Mouse (Mus musculus): ENCODE measurements around the gene Atxn7l1. TPM values are rescaled to one million over a fixed set of nuclear protein-coding genes. Genes with fewer than 3 reads are reported as not detected.

The Atxn7l1 gene
- polyA plus RNA-seq, 1 experiment from 2014 or later, result 15.4 TPM

DNA sequence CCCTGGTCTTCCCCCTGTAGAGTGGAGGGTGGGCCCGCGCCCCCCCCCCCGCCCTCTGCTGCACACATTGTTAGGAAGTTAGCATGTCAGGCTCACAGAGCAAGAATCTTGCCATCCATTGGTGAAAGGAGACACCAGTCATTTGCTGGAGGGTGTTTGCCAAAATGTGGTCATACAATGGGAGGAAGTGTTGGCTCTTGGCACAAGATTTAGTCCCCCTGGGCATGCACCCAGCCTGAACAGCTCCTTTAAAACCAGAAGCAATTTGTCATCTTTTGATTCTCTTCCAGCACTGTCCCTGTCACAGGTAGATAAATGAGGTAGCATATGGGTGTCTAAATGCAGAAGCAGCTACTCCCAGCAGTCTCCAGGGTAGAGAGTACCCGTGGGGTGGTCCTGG is 98.0 kb downstream of the Atxn7l1 start:
- Histone ChIP-seq H3K27me3 (no peaks in the 10 kb centered on the region), H3K4me2 (replicated peaks) (no peak overlapping the region), H3K36me3 (no peaks in the 10 kb centered on the region), H3K9ac (replicated peaks) (no peak overlapping the region), H3K9me3 (no peaks in the 10 kb centered on the region), H3K27ac (replicated peaks) (0 out of 2 replicates have a peak overlapping the region, but pooled peaks have one; percentile 10), H3K4me1 (peaks cover 40% of the 10 kb centered on the region), H3K4me3 (no peak overlapping the region)
- ATAC-seq (replicated peaks), result no peak; the same call in 1 of the 2 replicates
- WGBS, result 71% methylated on average over 3 of the region's 4 CpGs

- no peaks in the 10 kb centered on the region for H3K27me3 ChIP-seq
- no peaks in the 10 kb centered on the region for H3K36me3 ChIP-seq
- no peak for ATAC-seq (replicated peaks)
- H3K27ac ChIP-seq (replicated peaks), result no peak overlapping the region
- no peak overlapping the region for H3K4me3 ChIP-seq
- no peak overlapping the region for H3K9ac ChIP-seq (replicated peaks)
- peaks cover 46% of the 10 kb centered on the region for H3K4me1 ChIP-seq
- no peaks in the 10 kb centered on the region for H3K9me3 ChIP-seq
- H3K4me2 ChIP-seq (replicated peaks), result no peak overlapping the region
- 66% methylated on average over 8 of the region's 8 CpGs for WGBS
These were observed 99.4 kb downstream of the Atxn7l1 start for GRCm38 (mm10) chr12:33246878-33247277.

DNA sequence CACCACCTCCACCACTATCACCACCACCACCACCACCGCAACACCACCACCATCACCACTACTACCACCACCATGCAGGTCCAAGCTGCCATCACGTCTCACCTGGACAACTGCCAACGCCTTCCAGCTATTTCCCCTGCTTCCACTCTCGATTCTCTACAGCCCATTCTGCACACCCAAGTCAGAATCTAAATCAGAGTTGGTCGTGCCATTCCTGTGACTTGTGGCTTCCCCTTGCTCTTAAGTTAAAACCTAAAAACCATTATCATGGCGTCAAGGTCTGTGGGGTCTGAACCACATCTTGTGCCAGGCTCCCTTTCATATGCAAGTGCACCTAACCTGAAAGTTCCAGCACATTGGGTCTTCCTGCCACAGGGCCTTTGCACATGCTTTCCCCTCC is 102.7 kb downstream of the Atxn7l1 start:
- no peak overlapping the region for H3K4me3 ChIP-seq
- no peak overlapping the region for H3K27ac ChIP-seq (replicated peaks)
- peaks cover 33% of the 10 kb centered on the region for H3K4me1 ChIP-seq
- H3K4me2 ChIP-seq (replicated peaks), result no peak overlapping the region
- no peaks in the 10 kb centered on the region for H3K27me3 ChIP-seq
- H3K9me3 ChIP-seq, result no peaks in the 10 kb centered on the region
- H3K9ac ChIP-seq (replicated peaks), result no peak overlapping the region
- 96% methylated on average over 6 of the region's 6 CpGs for WGBS
- H3K36me3 ChIP-seq, result no peaks in the 10 kb centered on the region
- no peak for ATAC-seq (replicated peaks)

DNA sequence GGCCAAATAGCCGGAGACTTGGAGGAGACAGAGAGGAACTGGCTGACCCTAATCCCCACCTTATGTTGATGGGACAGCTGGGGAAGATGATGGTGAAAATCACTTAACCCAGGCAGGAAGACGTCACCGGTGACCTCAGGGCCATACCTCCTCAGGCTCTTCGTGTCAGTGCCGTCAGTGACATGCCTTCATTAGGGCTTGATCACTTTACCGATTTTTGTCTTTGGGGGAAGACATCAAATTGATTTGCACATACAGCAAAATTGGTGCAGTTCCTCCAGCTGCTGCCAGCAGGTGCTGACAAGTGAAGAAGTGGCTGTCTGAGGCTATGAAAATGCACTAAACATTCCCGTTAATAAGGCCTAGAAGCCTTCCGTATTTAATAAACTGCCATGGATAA is 103.9 kb downstream of the Atxn7l1 start:
- Histone ChIP-seq H3K4me2 (replicated peaks) (no peak overlapping the region), H3K36me3 (no peaks in the 10 kb centered on the region), H3K27me3 (no peaks in the 10 kb centered on the region), H3K9me3 (no peaks in the 10 kb centered on the region), H3K9ac (replicated peaks) (no peak overlapping the region), H3K4me1 (peaks cover 22% of the 10 kb centered on the region), H3K27ac (replicated peaks) (no peak overlapping the region), H3K4me3 (no peak overlapping the region)
- ATAC-seq (replicated peaks), result no peak
- 69% methylated on average over 8 of the region's 8 CpGs for WGBS

DNA sequence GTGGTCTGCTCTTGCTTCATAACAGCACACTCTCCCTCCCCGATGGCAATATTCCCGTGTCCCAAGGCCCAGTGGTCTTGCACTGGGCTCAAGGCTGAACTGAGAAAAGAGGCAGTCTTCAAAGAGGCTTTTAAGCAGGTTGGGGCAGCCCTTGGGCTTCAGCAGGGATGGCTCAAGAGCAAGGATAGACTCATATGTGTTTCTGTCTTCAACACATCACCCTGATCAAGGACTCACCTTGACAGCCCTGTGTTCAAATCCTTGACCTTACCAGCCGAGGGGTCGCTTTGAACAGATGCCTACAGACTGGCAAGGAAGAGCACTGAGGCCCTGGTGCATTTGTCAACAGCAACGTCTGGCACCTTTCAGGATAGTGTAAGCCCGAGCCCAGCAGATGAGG is 105.1 kb downstream of the Atxn7l1 start:
- H3K4me1 ChIP-seq, result peaks cover 19% of the 10 kb centered on the region
- ATAC-seq (replicated peaks), result no peak
- no peaks in the 10 kb centered on the region for H3K9me3 ChIP-seq
- no peak overlapping the region for H3K4me2 ChIP-seq (replicated peaks)
- no peaks in the 10 kb centered on the region for H3K27me3 ChIP-seq
- H3K4me3 ChIP-seq, result no peak overlapping the region
- H3K36me3 ChIP-seq, result no peaks in the 10 kb centered on the region
- 82% methylated on average over 6 of the region's 6 CpGs for WGBS
- H3K9ac ChIP-seq (replicated peaks), result no peak overlapping the region
- H3K27ac ChIP-seq (replicated peaks), result peak overlapping the region; percentile 54; the same call in 1 of the 2 replicates

- no peaks in the 10 kb centered on the region for H3K9me3 ChIP-seq
- WGBS, result 61% methylated on average over 9 of the region's 9 CpGs
- no peak overlapping the region for H3K4me2 ChIP-seq (replicated peaks)
- H3K9ac ChIP-seq (replicated peaks), result no peak overlapping the region
- ATAC-seq (replicated peaks), result no peak
- H3K27ac ChIP-seq (replicated peaks), result peak overlapping the region; percentile 54
- no peaks in the 10 kb centered on the region for H3K36me3 ChIP-seq
- H3K4me1 ChIP-seq, result peaks cover 19% of the 10 kb centered on the region
- no peaks in the 10 kb centered on the region for H3K27me3 ChIP-seq
- H3K4me3 ChIP-seq, result no peak overlapping the region
These were observed 105.7 kb downstream of the Atxn7l1 start for GRCm38 (mm10) chr12:33253206-33253605.

- no peak for ATAC-seq (replicated peaks)
- Histone ChIP-seq H3K4me1 (peaks cover 19% of the 10 kb centered on the region), H3K9ac (replicated peaks) (no peak overlapping the region), H3K4me2 (replicated peaks) (no peak overlapping the region), H3K27me3 (no peaks in the 10 kb centered on the region), H3K4me3 (no peak overlapping the region), H3K36me3 (no peaks in the 10 kb centered on the region), H3K9me3 (no peaks in the 10 kb centered on the region), H3K27ac (replicated peaks) (no peak overlapping the region)
- 94% methylated on average over 2 of the region's 2 CpGs for WGBS
These were observed 107.8 kb downstream of the Atxn7l1 start for GRCm38 (mm10) chr12:33255256-33255655.

- no peak overlapping the region for H3K27ac ChIP-seq (replicated peaks)
- H3K4me3 ChIP-seq, result no peak overlapping the region
- H3K9ac ChIP-seq (replicated peaks), result no peak overlapping the region
- H3K27me3 ChIP-seq, result no peaks in the 10 kb centered on the region
- H3K4me1 ChIP-seq, result peaks cover 15% of the 10 kb centered on the region
- H3K9me3 ChIP-seq, result no peaks in the 10 kb centered on the region
- 95% methylated on average over 6 of the region's 6 CpGs for WGBS
- no peaks in the 10 kb centered on the region for H3K36me3 ChIP-seq
- H3K4me2 ChIP-seq (replicated peaks), result no peak overlapping the region
- no peak for ATAC-seq (replicated peaks)
These were observed 108.9 kb downstream of the Atxn7l1 start for GRCm38 (mm10) chr12:33256426-33256825.

GRCm38 (mm10) chr12:33258995-33259529 is 111.6 kb downstream of the Atxn7l1 start:
- WGBS, result 88% methylated on average over 5 of the region's 5 CpGs
- ATAC-seq (replicated peaks), result no peak

DNA sequence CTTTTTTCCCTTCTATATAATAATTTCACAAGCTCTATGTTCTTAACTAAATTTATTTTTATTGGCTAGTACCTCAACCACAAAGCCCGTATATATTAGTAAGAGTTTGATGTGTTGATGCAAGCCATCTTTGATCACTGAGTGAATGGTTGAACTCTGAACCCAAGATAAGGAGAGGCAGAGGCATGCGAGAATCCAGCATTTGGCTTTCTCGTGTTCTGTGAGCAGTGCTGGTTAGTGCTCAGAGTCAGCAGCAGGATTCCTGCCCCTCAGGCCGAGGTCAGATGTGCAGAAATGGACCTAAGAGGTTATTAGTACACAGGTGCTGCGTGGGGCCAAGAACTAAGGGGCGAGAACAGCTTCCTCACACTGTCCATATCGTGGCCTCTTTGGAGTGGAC is 113.1 kb downstream of the Atxn7l1 start:
- H3K9me3 ChIP-seq, result no peaks in the 10 kb centered on the region
- no peak for ATAC-seq (replicated peaks)
- WGBS, result 91% methylated on average over 7 of the region's 7 CpGs

More at GRCm38 (mm10) chr12:33258995-33259529, 111.6 kb downstream of the Atxn7l1 start:
- Histone ChIP-seq H3K9me3 (no peaks in the 10 kb centered on the region), H3K27me3 (no peaks in the 10 kb centered on the region), H3K4me3 (no peak overlapping the region), H3K4me2 (replicated peaks) (no peak overlapping the region), H3K27ac (replicated peaks) (no peak overlapping the region), H3K9ac (replicated peaks) (no peak overlapping the region), H3K4me1 (no peaks in the 10 kb centered on the region), H3K36me3 (no peaks in the 10 kb centered on the region)

GRCm38 (mm10) chr12:33265877-33266276 is 118.4 kb downstream of the Atxn7l1 start:
- no peaks in the 10 kb centered on the region for H3K9me3 ChIP-seq
- no peak for ATAC-seq (replicated peaks)
- no peak overlapping the region for H3K9ac ChIP-seq (replicated peaks)
- 65% methylated on average over 11 of the region's 11 CpGs for WGBS
- H3K36me3 ChIP-seq, result no peaks in the 10 kb centered on the region
- H3K4me2 ChIP-seq (replicated peaks), result no peak overlapping the region
- no peak overlapping the region for H3K4me3 ChIP-seq
- H3K27me3 ChIP-seq, result no peaks in the 10 kb centered on the region
- 0 out of 2 replicates have a peak, but pooled peaks cover 3% of the 10 kb centered on the region for H3K4me1 ChIP-seq
- no peak overlapping the region for H3K27ac ChIP-seq (replicated peaks)

More for the DNA sequence above, 113.1 kb downstream of the Atxn7l1 start:
- H3K9ac ChIP-seq (replicated peaks), result no peak overlapping the region
- no peak overlapping the region for H3K4me2 ChIP-seq (replicated peaks)
- H3K27ac ChIP-seq (replicated peaks), result no peak overlapping the region
- H3K4me3 ChIP-seq, result no peak overlapping the region
- no peaks in the 10 kb centered on the region for H3K36me3 ChIP-seq
- no peaks in the 10 kb centered on the region for H3K4me1 ChIP-seq
- H3K27me3 ChIP-seq, result no peaks in the 10 kb centered on the region

DNA sequence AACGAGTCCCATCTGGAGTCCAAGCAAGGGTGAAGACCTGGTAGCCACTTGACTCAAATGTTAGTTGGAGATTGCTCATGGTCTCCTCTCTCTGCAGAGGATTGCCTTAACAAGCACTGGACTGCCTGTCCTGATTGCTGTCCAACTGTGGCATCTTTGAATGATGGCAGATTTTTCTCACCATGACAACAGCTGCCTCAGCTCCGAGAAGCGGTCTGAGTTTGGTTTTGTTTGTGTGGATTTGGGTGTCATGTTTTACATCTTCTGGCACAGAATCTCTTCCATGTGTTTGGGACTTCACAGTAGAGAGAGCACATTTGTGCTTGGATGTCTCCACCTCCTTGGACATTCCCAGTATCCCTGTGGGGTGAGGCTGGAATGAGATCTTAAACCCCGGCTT is 120.5 kb downstream of the Atxn7l1 start:
- H3K9me3 ChIP-seq, result no peaks in the 10 kb centered on the region
- 60% methylated on average over 4 of the region's 4 CpGs for WGBS
- H3K9ac ChIP-seq (replicated peaks), result no peak overlapping the region
- H3K4me1 ChIP-seq, result 0 out of 2 replicates have a peak, but pooled peaks cover 5% of the 10 kb centered on the region
- no peak for ATAC-seq (replicated peaks)
- no peak overlapping the region for H3K4me3 ChIP-seq
- H3K4me2 ChIP-seq (replicated peaks), result no peak overlapping the region
- H3K27ac ChIP-seq (replicated peaks), result no peak overlapping the region
- H3K27me3 ChIP-seq, result no peaks in the 10 kb centered on the region
- H3K36me3 ChIP-seq, result no peaks in the 10 kb centered on the region

DNA sequence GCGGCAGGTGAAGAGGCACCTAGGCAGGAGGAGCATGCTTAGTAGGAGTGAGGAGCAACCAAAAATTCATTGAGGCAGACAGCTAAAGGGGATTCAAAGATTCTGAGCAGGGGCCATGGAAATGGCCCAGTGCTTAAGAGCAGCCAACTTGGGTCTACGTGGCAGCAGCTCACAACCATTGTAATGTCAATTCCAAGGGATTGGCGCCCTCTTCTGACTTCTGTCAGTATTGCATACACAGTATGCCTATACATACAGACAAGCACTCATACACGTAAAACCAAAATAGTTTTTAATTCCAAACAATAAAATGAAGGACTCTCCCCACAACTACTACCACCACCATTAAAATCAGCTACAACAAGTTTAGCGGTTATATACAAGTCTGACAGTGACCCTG is 122.2 kb downstream of the Atxn7l1 start:
- Histone ChIP-seq H3K9ac (replicated peaks) (no peak overlapping the region), H3K4me3 (no peak overlapping the region), H3K4me1 (peaks cover 8% of the 10 kb centered on the region; the same call in 1 of the 2 replicates), H3K36me3 (no peaks in the 10 kb centered on the region), H3K9me3 (no peaks in the 10 kb centered on the region), H3K27me3 (no peaks in the 10 kb centered on the region), H3K4me2 (replicated peaks) (no peak overlapping the region), H3K27ac (replicated peaks) (no peak overlapping the region)
- 65% methylated on average over 5 of the region's 5 CpGs for WGBS
- ATAC-seq (replicated peaks), result no peak

Data from forebrain, embryonic 15.5 days (tissue).